In genomic region chr11:104400961-104401360, GRCm38 (mm10) we compare ENCODE assay signal across 26 mouse cellular contexts.
"Had no signal": no experiment of that assay in that cellular context is flagged by ENCODE, and none has a peak within 500 bp of the region (broad histone marks: within the 10 kb centered on the region; RNA-seq: fewer than 3 reads in every experiment).

No protein-coding gene starts in this region.

- H3K27ac ChIP-seq: heart, embryonic 13.5 days; hindbrain, embryonic 10.5 days; hindbrain, embryonic 12.5 days; hindbrain, embryonic 14.5 days; layer of hippocampus, adult 2 months; left cerebral cortex, adult 2 months; limb, embryonic 10.5 days; limb, embryonic 12.5 days; liver, embryonic 13.5 days; liver, embryonic 15.5 days had no signal

- ATAC-seq: hindbrain, embryonic 16.5 days; inflammation-experienced regulatory T-cells, adult 6 months; intestine, embryonic 16.5 days had no signal

- DNase-seq: gastrocnemius, postnatal 14 days; gastrocnemius, postnatal 36 days; heart, adult 18-20 months; heart, postnatal 10 days; heart, postnatal 4 days; kidney, adult 18-20 months; kidney, adult 8-10 months; kidney, postnatal 10 days; kidney, postnatal 25 days; kidney, postnatal 4 days; liver; liver, embryonic 13.5 days had no signal

- H3K9ac ChIP-seq: heart, embryonic 13.5 days; hindbrain, embryonic 12.5 days; hindbrain, embryonic 14.5 days; limb, embryonic 12.5 days; liver, embryonic 13.5 days; liver, embryonic 15.5 days had no signal

- H3K4me3 ChIP-seq: heart, embryonic 13.5 days; hindbrain, embryonic 10.5 days; hindbrain, embryonic 12.5 days; layer of hippocampus, adult 2 months; left cerebral cortex, adult 2 months; limb, embryonic 10.5 days; limb, embryonic 12.5 days; liver, embryonic 13.5 days; liver, embryonic 15.5 days had no signal

- H3K27me3 ChIP-seq: heart, embryonic 13.5 days; hindbrain, embryonic 12.5 days; limb, embryonic 12.5 days; liver, embryonic 13.5 days; liver, embryonic 15.5 days had no signal

- H3K9me3 ChIP-seq: heart, embryonic 13.5 days; hindbrain, embryonic 10.5 days; hindbrain, embryonic 12.5 days; limb, embryonic 10.5 days; limb, embryonic 12.5 days; liver, embryonic 13.5 days; liver, embryonic 15.5 days had no signal

- H3K4me1 ChIP-seq: hindbrain, embryonic 10.5 days; limb, embryonic 10.5 days had no signal

- H3K4me2 ChIP-seq: heart, embryonic 11.5 days; heart, embryonic 13.5 days; hindbrain, embryonic 12.5 days; hindbrain, embryonic 14.5 days; limb, embryonic 12.5 days; liver, embryonic 11.5 days; liver, embryonic 13.5 days; liver, embryonic 15.5 days had no signal
